9 mouse cellular contexts compared by ENCODE assay signal in the genomic region with DNA sequence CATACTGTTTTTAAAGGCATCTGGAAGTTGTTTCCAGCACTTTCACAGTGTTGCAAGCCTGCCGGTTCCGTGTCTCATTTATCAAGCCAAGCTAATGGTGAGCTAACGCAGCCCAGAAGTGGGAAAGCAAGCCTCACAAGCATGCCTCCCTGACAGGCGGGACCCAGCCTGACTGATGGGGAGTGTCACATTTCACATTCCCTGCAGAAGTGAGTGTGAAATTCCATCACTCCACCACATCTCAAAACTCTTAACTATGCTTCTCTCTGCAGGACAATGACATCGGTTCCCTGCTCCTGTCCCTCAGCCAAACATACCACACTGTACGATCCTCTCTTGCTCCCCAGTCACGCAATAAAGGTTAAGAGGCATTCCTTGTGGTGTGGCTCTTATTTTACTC. TPM values are rescaled to one million over a fixed set of nuclear protein-coding genes. Genes with fewer than 3 reads are reported as not detected.
DNase-seq lines count a peak whose midpoint lies in the region; ATAC-seq and TF ChIP-seq lines count a peak whose summit lies in the region.
"Had no signal": no experiment of that assay in that cellular context is flagged by ENCODE, and none has a peak within 500 bp of the region (broad histone marks: within the 10 kb centered on the region; RNA-seq: fewer than 3 reads in every experiment).

No protein-coding gene starts in this region.

- H3K4me2 ChIP-seq in neural tube, embryonic 15.5 days: no peak overlapping the region
- H3K4me2 ChIP-seq in limb, embryonic 12.5 days: peak overlapping the region; percentile 41
- no peak overlapping the region; the same call in 1 of the 2 replicates for H3K4me2 ChIP-seq in stomach, postnatal 0 days (replicated peaks; ENCODE audit: low read depth)
- no peak overlapping the region for H3K4me2 ChIP-seq in midbrain, postnatal 0 days (ENCODE audit: low read depth, low read length, poor library complexity, severe bottlenecking)

- no peak for TF ChIP-seq CTCF in stomach, postnatal 0 days (IDR thresholded peaks at IDR 0.05; ENCODE audit: low read depth)
- TF ChIP-seq CTCF in midbrain, postnatal 0 days (IDR thresholded peaks at IDR 0.05): no peak

- H3K9ac ChIP-seq in neural tube, embryonic 15.5 days (replicated peaks): no peak overlapping the region
- H3K9ac ChIP-seq in limb, embryonic 12.5 days (replicated peaks): no peak overlapping the region
- no peak overlapping the region for H3K9ac ChIP-seq in stomach, postnatal 0 days (ENCODE audit: low read length)
- no peak overlapping the region for H3K9ac ChIP-seq in midbrain, postnatal 0 days (replicated peaks; ENCODE audit: low read length, poor library complexity, severe bottlenecking)

- no peaks in the 10 kb centered on the region for H3K36me3 ChIP-seq in neural tube, embryonic 15.5 days
- no peaks in the 10 kb centered on the region for H3K36me3 ChIP-seq in limb, embryonic 12.5 days
- H3K36me3 ChIP-seq in stomach, postnatal 0 days (ENCODE audit: control insufficient read depth, insufficient read depth, low read length): no peaks in the 10 kb centered on the region
- no peaks in the 10 kb centered on the region for H3K36me3 ChIP-seq in midbrain, postnatal 0 days (ENCODE audit: insufficient read depth, low read length)

- no peak overlapping the region for H3K4me3 ChIP-seq in neural tube, embryonic 15.5 days (replicated peaks)
- 0 out of 2 replicates have a peak overlapping the region, but pooled peaks have one; percentile 1 for H3K4me3 ChIP-seq in limb, embryonic 12.5 days (replicated peaks)
- H3K4me3 ChIP-seq in stomach, postnatal 0 days (ENCODE audit: low read depth, low read length): no peak overlapping the region
- H3K4me3 ChIP-seq in midbrain, postnatal 0 days (ENCODE audit: low read depth, low read length): no peak overlapping the region
- H3K4me3 ChIP-seq: erythroblast, embryonic 14.5 days had no signal

- TF ChIP-seq EP300 in stomach, postnatal 0 days (optimal IDR thresholded peaks at IDR 0.05): no peak

- peak; percentile 59 for DNase-seq in neural tube, embryonic 10.5 days (ENCODE audit: extremely low spot score, low spot score)
- DNase-seq in heart, adult 9 months (ENCODE audit: low spot score in 2 of 2): peak; percentile 29 to 40
- peak; percentile 26 for DNase-seq in stomach, postnatal 0 days (ENCODE audit: low spot score)
- DNase-seq in ovary, postnatal 36 days (ENCODE audit: low spot score): no peak
- DNase-seq in midbrain, postnatal 0 days (ENCODE audit: low spot score): no peak
- DNase-seq in spleen, adult 12 weeks (ENCODE audit: low spot score): no peak

- peaks cover 16% of the 10 kb centered on the region for H3K4me1 ChIP-seq in neural tube, embryonic 15.5 days
- peaks cover 21% of the 10 kb centered on the region for H3K4me1 ChIP-seq in limb, embryonic 12.5 days (replicated peaks)
- no peaks in the 10 kb centered on the region for H3K4me1 ChIP-seq in stomach, postnatal 0 days (replicated peaks; ENCODE audit: control insufficient read depth, insufficient read depth)
- H3K4me1 ChIP-seq in midbrain, postnatal 0 days (ENCODE audit: insufficient read depth, low read length): no peaks in the 10 kb centered on the region; the same call in 1 of the 2 replicates

- 27% methylated on average over 7 of the region's 7 CpGs for WGBS in neural tube, embryonic 15.5 days
- WGBS in limb, embryonic 12.5 days: 2% methylated on average over 7 of the region's 7 CpGs
- 5% methylated on average over 7 of the region's 7 CpGs for WGBS in stomach, postnatal 0 days
- 45% methylated on average over 7 of the region's 7 CpGs for WGBS in midbrain, postnatal 0 days

- no peaks in the 10 kb centered on the region for H3K27me3 ChIP-seq in neural tube, embryonic 15.5 days (replicated peaks)
- no peaks in the 10 kb centered on the region for H3K27me3 ChIP-seq in limb, embryonic 12.5 days
- H3K27me3 ChIP-seq in stomach, postnatal 0 days (ENCODE audit: control insufficient read depth, insufficient read depth, low read length): no peaks in the 10 kb centered on the region
- no peaks in the 10 kb centered on the region for H3K27me3 ChIP-seq in midbrain, postnatal 0 days (ENCODE audit: insufficient read depth, low read length)

- H3K27ac ChIP-seq in neural tube, embryonic 15.5 days (replicated peaks): no peak overlapping the region
- peak overlapping the region; percentile 73 for H3K27ac ChIP-seq in limb, embryonic 12.5 days
- no peak overlapping the region for H3K27ac ChIP-seq in stomach, postnatal 0 days (replicated peaks)
- no peak overlapping the region for H3K27ac ChIP-seq in midbrain, postnatal 0 days (ENCODE audit: low read depth, low read length)

- no peak for ATAC-seq in neural tube, embryonic 15.5 days (ENCODE audit: low FRiP score)
- ATAC-seq in limb, embryonic 12.5 days (ENCODE audit: insufficient number of reproducible peaks, insufficient read depth, low FRiP score, low TSS enrichment, low read depth): peak; percentile 75; the same call in 1 of the 2 replicates
- peak; percentile 76 for ATAC-seq in stomach, postnatal 0 days (ENCODE audit: low FRiP score, low TSS enrichment)
- no peak for ATAC-seq in midbrain, postnatal 0 days (ENCODE audit: low FRiP score)

- H3K9me3 ChIP-seq in neural tube, embryonic 15.5 days (replicated peaks): no peaks in the 10 kb centered on the region
- no peaks in the 10 kb centered on the region for H3K9me3 ChIP-seq in limb, embryonic 12.5 days
- no peaks in the 10 kb centered on the region for H3K9me3 ChIP-seq in stomach, postnatal 0 days (ENCODE audit: control insufficient read depth, low read length)
- no peaks in the 10 kb centered on the region for H3K9me3 ChIP-seq in midbrain, postnatal 0 days (ENCODE audit: low read length)

RNA-seq across cellular contexts. Expression of a gene that starts 10.0 kb away (rescaled TPM):
- polyA plus RNA-seq in neural tube, embryonic 15.5 days (2015; fragmentation: Nextera tagmentation; extraction: Ambion mirVana): 28.7 and 32.1 TPM in 2 replicates
- polyA plus RNA-seq in limb, embryonic 12.5 days (2016; fragmentation: Nextera tagmentation; extraction: Ambion mirVana): 12.9 and 15.1 TPM in 2 replicates
- polyA plus RNA-seq in stomach, postnatal 0 days (2015; fragmentation: Nextera tagmentation; extraction: Ambion mirVana): 10.1 and 11.4 TPM in 2 replicates
- 30.1 and 36.4 TPM in 2 replicates for total RNA-seq in midbrain, postnatal 0 days (2014; rRNA removed)
- 31.0 and 32.9 TPM in 2 replicates for polyA plus RNA-seq in midbrain, postnatal 0 days (2015; fragmentation: Nextera tagmentation; extraction: Ambion mirVana)

RNA-seq across cellular contexts. Expression of a gene that starts 10.8 kb away (rescaled TPM):
- polyA plus RNA-seq in neural tube, embryonic 15.5 days (2015; fragmentation: Nextera tagmentation; extraction: Ambion mirVana): 0.10 and 0.19 TPM in 2 replicates
- 0.03 and 0.05 TPM in 2 replicates for polyA plus RNA-seq in limb, embryonic 12.5 days (2016; fragmentation: Nextera tagmentation; extraction: Ambion mirVana)
- 0.01 TPM in 1 of 2 replicates, not detected in the other for polyA plus RNA-seq in stomach, postnatal 0 days (2015; fragmentation: Nextera tagmentation; extraction: Ambion mirVana)
- 0.11 and 0.14 TPM in 2 replicates for total RNA-seq in midbrain, postnatal 0 days (2014; rRNA removed)
- 0.16 and 0.19 TPM in 2 replicates for polyA plus RNA-seq in midbrain, postnatal 0 days (2015; fragmentation: Nextera tagmentation; extraction: Ambion mirVana)
- polyA plus RNA-seq: erythroblast, embryonic 14.5 days had no signal

Comparison
In these comparisons a context has a peak if more than half of its experiments do, and no peak if none do; other contexts are left out.
1. DNase-seq: peak in neural tube, embryonic 10.5 days (single experiment), heart, adult 9 months (2 of 2) and stomach, postnatal 0 days (single experiment); none in ovary, postnatal 36 days (single experiment), midbrain, postnatal 0 days (single experiment) and spleen, adult 12 weeks (single experiment).
2. ATAC-seq: peak in limb, embryonic 12.5 days (single experiment) and stomach, postnatal 0 days (single experiment); none in neural tube, embryonic 15.5 days (single experiment) and midbrain, postnatal 0 days (single experiment).